Mouse (Mus musculus) kidney, adult 2 months (tissue): Measurements from ENCODE around the gene Prr18. TPM values are rescaled to one million over a fixed set of nuclear protein-coding genes. Genes with fewer than 3 reads are reported as not detected.
A peak's percentile ranks its signal among the peaks of the same experiment; 100 is the strongest.

ENCODE experiments used
- DNase-seq: peaks from one replicate; pipeline ENCODE4 v3.0.0; 2021
- H3K27ac ChIP-seq: fragments of 200-500 bp; 2 replicates; pipeline ENCODE4 v1.5.1; 2012; ENCODE audit warnings: low read depth, low read length, control low read depth, inconsistent platforms; ENCODE audit not compliant: insufficient read depth
- H3K27me3 ChIP-seq: fragments of 200-500 bp; replicated peaks from 2 replicates; pipeline ENCODE4 v1.6.1; 2012; ENCODE audit warnings: mild to moderate bottlenecking, moderate library complexity, low read length, inconsistent platforms; ENCODE audit not compliant: control insufficient read depth, insufficient read depth
- H3K36me3 ChIP-seq: fragments of 200-500 bp; 2 replicates; pipeline ENCODE4 v1.6.1; 2012; ENCODE audit warnings: mild to moderate bottlenecking, moderate library complexity, low read length, inconsistent platforms; ENCODE audit not compliant: control insufficient read depth, insufficient read depth
- H3K4me1 ChIP-seq: fragments of 200-500 bp; 2 replicates; pipeline ENCODE4 v1.6.1; 2011; ENCODE audit warnings: low read length; ENCODE audit not compliant: control insufficient read depth, insufficient read depth
- H3K4me3 ChIP-seq: fragments of 200-500 bp; 2 replicates; pipeline ENCODE4 v1.5.1; 2011; ENCODE audit warnings: mild to moderate bottlenecking, low read depth, low read length, control low read depth; ENCODE audit not compliant: insufficient read depth
- CTCF ChIP-seq: fragments of 200-500 bp; conservative IDR thresholded peaks from 2 replicates; pipeline ENCODE4 v1.5.1; 2011; ENCODE audit warnings: low read depth, mild to moderate bottlenecking, control low read depth, low read length, moderate library complexity, mixed read lengths; ENCODE audit not compliant: insufficient read depth, insufficient read length
- POLR2A ChIP-seq: fragments of 200-500 bp; IDR thresholded peaks from one replicate; pipeline ENCODE4 v1.6.1; 2011; ENCODE audit warnings: low read depth, low read length, control low read depth
- WGBS: fragments of 180-500 bp; shearing (Covaris S2); methylation state at CpG from one replicate; pipeline ENCODE4 v1.1.7; 2018; 5-methylcytosine and 5-hydroxymethylcytosine counted together
- polyA plus RNA-seq: library from polyadenylated mRNA; depleted of rRNA; stranded (reverse); fragments of >200 nt; gene quantifications from 2 replicates; pipeline ENCODE4 v1.2.3, GENCODE M21; 2012

The Prr18 gene
- polyA plus RNA-seq, 1 experiment: 0.05 TPM

GRCm38 (mm10) chr17:8301515-8301914, 35.7 kb upstream of the Prr18 start:
- Histone ChIP-seq H3K27me3 (no peaks in the 10 kb centered on the region), H3K4me1 (no peaks in the 10 kb centered on the region; the same call in 1 of the 2 replicates), H3K4me3 (no peak overlapping the region), H3K27ac (no peak overlapping the region), H3K36me3 (peaks cover 2% of the 10 kb centered on the region)
- 74% methylated on average over 4 of the region's 4 CpGs for WGBS
- no peak for DNase-seq
- TF ChIP-seq CTCF (no peak), POLR2A (no peak)

DNA sequence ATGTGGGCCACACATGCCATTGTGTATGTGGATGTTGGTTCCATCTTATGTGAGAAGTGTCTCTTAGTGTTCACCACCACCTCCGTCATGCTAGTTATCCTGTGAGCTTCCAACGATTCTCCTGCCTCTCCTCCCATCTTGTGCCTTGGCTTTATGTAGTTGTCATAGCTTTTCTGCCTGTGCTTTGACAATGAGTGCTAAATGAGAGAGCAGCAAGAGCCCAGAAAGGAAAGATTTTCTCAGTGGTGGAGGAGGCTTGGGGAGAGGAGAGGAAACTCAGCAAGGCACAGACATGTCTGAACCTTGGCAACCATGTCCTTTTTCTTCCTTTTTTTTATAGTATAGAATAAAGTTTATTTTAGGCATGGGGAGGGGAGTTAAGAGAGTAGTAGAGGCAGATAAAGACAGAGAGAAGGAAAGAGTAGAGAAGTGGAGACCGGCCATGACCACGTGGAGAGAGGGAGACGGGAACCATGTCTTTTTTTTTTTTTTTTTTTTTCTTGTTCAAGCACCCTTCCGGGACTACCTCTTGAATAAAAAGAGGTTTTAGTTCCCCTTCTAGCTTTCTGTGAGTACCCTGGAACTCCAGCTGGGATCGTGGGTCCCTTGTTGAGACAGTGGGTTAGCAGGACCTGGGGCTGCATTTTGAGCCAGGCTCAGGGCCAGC, 34.4 kb upstream of the Prr18 start:
- DNase-seq: no peak
- TF ChIP-seq POLR2A (no peak), CTCF (no peak)
- 77% methylated on average over 7 of the region's 7 CpGs for WGBS

DNA sequence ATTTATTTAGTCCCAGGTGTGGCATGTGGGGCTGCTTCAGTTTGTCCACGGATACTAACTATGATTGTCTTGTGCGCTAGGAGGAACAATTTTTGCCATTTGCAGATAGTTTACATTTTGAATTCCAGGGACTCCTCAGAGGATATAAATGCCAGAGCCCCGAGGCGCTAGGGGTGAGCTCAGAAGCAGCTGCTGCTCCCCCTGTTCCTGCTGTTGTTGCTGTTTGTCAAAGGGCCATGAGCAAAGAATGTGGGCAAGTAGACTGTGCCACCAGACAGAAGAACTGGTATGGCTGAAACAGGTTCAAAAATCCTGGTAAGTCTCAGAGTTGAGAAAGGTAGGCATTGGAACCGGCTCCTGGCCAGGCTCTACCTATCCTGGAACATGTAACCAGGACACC, 33.6 kb upstream of the Prr18 start:
- TF ChIP-seq CTCF: no peak
- no peak for TF ChIP-seq POLR2A
- no peaks in the 10 kb centered on the region; the same call in 1 of the 2 replicates for H3K4me1 ChIP-seq
- no peaks in the 10 kb centered on the region; the same call in 1 of the 2 replicates for H3K36me3 ChIP-seq
- WGBS: 79% methylated on average over 5 of the region's 5 CpGs
- H3K4me3 ChIP-seq: no peak overlapping the region
- no peaks in the 10 kb centered on the region for H3K27me3 ChIP-seq
- no peak for DNase-seq
- no peak overlapping the region for H3K27ac ChIP-seq

More for the DNA sequence above, 34.4 kb upstream of the Prr18 start:
- Histone ChIP-seq H3K4me3 (no peak overlapping the region), H3K27me3 (no peaks in the 10 kb centered on the region), H3K36me3 (peaks cover 2% of the 10 kb centered on the region), H3K27ac (no peak overlapping the region), H3K4me1 (no peaks in the 10 kb centered on the region; the same call in 1 of the 2 replicates)

- Histone ChIP-seq H3K4me1 (no peaks in the 10 kb centered on the region; the same call in 1 of the 2 replicates), H3K4me3 (no peak overlapping the region), H3K27ac (peak overlapping the region; percentile 45), H3K36me3 (no peaks in the 10 kb centered on the region), H3K27me3 (no peaks in the 10 kb centered on the region)
- TF ChIP-seq CTCF: peak; percentile 52; the same call in 1 of the 2 replicates
- TF ChIP-seq POLR2A: no peak
- no peak for DNase-seq
- 31% methylated on average over 3 of the region's 3 CpGs for WGBS
Measured at GRCm38 (mm10) chr17:8305801-8306200, 31.5 kb upstream of the Prr18 start.

DNA sequence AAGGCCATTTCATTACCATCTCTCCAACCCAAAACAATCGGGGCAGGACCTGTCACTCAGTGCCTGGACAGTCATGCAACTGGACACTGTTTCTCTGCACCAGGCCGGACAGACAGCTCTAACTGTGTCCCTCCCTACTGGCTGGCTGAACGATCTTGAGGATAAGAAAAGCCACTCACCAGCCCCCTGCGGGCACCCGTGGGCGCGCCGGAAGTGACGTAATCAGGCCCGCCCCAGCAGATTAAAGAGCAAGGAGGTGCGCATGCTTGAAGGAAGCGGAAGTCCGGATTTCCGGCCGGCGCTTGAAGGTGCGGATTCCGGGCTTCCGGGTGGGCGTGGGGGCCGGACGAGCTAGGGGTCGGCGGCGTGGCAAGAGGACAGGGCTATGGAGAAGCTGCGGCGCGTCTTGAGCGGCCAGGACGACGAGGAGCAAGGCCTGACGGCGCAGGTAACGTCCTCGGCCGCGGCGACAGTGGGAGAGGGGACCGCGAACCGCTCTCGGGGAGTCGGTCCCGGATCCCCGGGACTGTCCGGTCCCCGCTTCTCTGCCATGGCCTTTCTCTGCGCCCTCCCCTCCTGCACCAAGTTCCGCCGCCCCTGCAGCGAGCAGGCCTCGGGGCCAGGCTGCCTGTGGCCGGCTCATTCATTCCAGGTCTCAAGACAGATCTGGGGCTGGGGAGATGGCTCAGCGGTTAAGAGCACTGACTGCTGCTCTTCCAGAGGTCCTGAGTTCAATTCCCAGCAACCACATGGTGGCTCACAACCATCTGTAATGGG, 26.2 kb upstream of the Prr18 start, which contains the start of gene Sft2d1:
TSS of gene Sft2d1 (plus strand) at position 265 of the 777 bp plus-strand sequence.
- Histone ChIP-seq H3K4me1 (peaks cover 32% of the 10 kb centered on the region), H3K36me3 (no peaks in the 10 kb centered on the region), H3K4me3 (peak within 1 kb of the TSS; percentile 63), H3K27me3 (no peaks in the 10 kb centered on the region), H3K27ac (peak within 1 kb of the TSS; percentile 87)
- DNase-seq: peak; percentile 98
- under 1% methylated on average over 54 of the region's 54 CpGs for WGBS
- TF ChIP-seq CTCF (no peak), POLR2A (no peak)

DNA sequence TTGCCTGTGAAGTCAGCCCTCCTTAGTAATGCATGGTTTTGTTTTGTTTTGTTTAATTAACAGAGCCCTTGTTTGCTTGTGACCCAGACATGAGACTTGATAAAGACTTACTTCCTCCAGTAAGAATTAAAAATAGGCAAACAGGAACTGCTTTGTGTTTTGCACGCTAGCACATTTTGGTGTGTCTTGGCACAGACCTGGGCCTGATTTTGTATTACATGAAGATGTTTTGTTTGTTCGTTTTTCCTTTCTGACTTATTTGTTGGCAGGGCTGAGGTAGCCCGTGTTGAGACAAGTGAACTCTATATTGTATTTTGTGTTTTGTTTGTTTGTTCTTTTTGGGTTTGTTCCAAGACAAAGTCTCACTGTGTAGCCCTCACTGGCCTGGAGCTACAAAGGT, 25.5 kb upstream of the Prr18 start:
- DNase-seq: peak; percentile 59
- peaks cover 32% of the 10 kb centered on the region for H3K4me1 ChIP-seq
- peak overlapping the region; percentile 63 for H3K4me3 ChIP-seq
- no peak for TF ChIP-seq CTCF
- no peak for TF ChIP-seq POLR2A
- no peaks in the 10 kb centered on the region for H3K27me3 ChIP-seq
- H3K27ac ChIP-seq: peak overlapping the region; percentile 87
- WGBS: 16% methylated on average over 3 of the region's 3 CpGs
- no peaks in the 10 kb centered on the region for H3K36me3 ChIP-seq

GRCm38 (mm10) chr17:8313976-8314375, 23.3 kb upstream of the Prr18 start:
- WGBS: 56% methylated on average over 3 of the region's 3 CpGs
- peak; percentile 84 for DNase-seq
- no peak for TF ChIP-seq CTCF
- no peak for TF ChIP-seq POLR2A
- Histone ChIP-seq H3K27me3 (no peaks in the 10 kb centered on the region), H3K4me3 (no peak overlapping the region), H3K27ac (peak overlapping the region; percentile 87), H3K4me1 (peaks cover 34% of the 10 kb centered on the region), H3K36me3 (no peaks in the 10 kb centered on the region)
